Mouse (Mus musculus): ENCODE measurements at regions not wholly inside any gene's neighbourhood (a gene's known extent, or its start where the extent isn't known, plus 50 kb on each side); places are given as distances from the start of the nearest gene placed in this dataset.
"Not testable (repeated sequence)": the region's sequence is repeated elsewhere in the genome, so short reads cannot be mapped to it uniquely, and the experiment has no call there.

DNA sequence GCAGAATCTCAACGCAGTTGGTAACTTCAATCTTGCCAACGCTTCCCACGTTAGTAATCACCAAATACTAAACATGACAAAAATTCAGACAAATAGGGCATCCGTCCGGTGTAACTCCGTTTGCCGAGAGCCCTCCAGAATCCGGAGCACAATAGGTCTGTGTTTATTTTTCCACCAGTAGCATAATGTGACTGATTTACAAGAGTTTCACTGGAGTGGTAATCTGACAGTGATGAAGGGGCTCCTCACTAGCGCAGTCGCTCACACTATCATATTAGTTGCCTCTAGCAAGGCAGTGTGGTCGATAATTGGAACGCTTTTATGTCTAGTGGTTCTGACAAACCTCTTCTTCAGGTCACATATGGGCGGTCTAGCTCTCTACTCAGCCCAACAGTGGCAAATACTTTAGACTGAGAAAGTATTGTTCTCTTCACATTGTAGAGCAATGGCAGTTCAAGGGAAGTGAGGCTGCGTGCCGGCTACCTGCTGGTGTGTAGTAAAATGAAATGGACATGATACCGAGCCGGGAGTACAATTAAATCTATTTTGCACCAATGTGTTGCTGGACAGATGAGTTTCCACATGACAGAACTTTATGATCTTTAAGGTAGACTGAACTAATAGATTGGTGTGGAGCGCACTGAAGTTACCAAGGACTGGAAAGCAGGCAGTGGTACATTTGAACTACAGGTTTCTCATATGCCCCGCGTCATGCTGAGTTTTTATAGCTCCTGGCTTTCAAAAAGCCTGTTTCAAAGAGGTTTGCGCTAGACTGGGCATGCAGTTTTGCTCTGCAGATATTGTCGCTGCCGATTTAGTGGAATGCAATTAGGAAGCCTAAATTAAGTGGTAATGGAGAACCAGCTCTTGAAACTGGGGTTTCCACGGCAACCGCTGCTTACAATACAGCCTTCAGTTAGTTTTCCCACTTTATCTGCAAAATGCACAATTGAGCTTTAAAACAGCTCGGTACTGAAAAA is 155.7 kb upstream of the Pou3f3 start:
- in situ Hi-C loops (cut with MboI, MseI): loop anchor here (10.0 kb wide), 1 partner anchor 285 kb away; no protein-coding TSS in a partner anchor

DNA sequence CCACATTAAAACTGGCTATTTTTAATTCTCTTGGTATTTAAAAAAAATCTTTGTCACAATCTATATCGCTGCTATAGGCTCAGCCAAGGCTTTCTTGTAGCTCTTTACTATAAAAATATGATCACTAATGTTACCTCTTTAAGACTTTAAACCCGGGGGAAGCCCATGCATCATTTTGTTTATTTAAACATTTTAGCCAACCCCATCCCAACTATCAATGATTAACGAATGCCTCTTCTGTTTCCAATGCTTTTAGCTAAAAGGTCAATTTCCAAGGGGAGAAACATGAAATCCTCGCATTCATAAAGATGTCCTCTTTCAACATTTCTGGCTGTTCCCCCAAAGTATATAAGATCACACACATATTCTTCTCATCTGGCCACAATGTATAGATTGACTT is 153.6 kb upstream of the Pou3f3 start:
- in situ Hi-C loops (cut with MboI, MseI): loop anchor here (10.0 kb wide), 1 partner anchor 287 kb away; no protein-coding TSS in a partner anchor

- in situ Hi-C loops (cut with MboI, MseI): loop anchor here (10.0 kb wide), 1 partner anchor 288 kb away; no protein-coding TSS in a partner anchor
Measured at GRCm38 (mm10) chr1:42542846-42543549, 152.6 kb upstream of the Pou3f3 start.

- in situ Hi-C loops (cut with MboI, MseI): loop anchor here (10.0 kb wide), 1 partner anchor 292 kb away; no protein-coding TSS in a partner anchor
Measured at GRCm38 (mm10) chr1:42546879-42547278, 148.7 kb upstream of the Pou3f3 start.

GRCm38 (mm10) chr1:42557301-42557700 is 138.3 kb upstream of the Pou3f3 start:
- in situ Hi-C loops (cut with MboI, MseI): no loop called here

DNA sequence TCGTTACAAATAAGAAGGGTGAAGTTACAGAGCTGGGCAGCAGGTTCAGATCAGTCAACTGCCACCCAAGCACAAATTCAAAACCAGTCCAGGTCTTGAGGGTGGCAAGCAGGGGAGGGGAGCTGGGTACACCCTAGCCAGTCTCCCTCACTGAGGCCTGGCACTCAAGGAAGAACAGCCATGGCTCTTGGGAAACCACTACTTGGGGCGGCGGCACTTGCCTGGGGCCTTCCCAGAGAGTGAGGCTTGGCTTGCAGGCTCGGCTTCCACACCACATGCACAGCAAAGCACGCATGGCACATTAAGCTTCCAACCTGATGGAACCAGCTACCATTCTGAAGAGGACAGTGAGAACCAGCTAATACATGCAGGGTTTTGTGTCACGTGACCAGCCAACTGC is 127.9 kb upstream of the Pou3f3 start:
- in situ Hi-C loops (cut with MboI, MseI): no loop called here

- in situ Hi-C loops (cut with MboI, MseI): no loop called here
Measured at GRCm38 (mm10) chr1:42585191-42585590, 110.4 kb upstream of the Pou3f3 start.

DNA sequence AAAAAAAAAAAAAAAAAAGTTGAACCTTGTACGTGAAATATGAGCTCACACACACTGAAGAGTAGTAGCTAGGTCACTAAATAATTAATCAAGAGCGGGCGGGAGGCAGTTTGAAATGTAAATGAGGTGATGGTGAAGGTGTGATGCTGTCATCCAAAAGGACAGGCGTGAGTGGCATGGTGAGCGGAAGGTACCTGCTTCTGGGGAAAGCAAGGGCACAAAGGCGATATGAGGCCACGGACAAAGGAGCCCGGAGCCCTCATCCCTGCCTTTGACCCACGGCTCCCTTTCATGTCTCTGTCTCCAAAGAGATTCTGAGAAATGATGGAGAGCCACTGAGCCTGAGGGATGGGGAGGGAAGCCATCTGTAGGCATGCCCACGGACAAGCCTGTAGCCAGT is 107.1 kb upstream of the Pou3f3 start:
- in situ Hi-C loops (cut with MboI, MseI): no loop called here

GRCm38 (mm10) chr1:42589442-42589841 is 106.1 kb upstream of the Pou3f3 start:
- in situ Hi-C loops (cut with MboI, MseI): no loop called here

- in situ Hi-C loops (cut with MboI, MseI): no loop called here
Measured at GRCm38 (mm10) chr1:42591855-42592254, 103.7 kb upstream of the Pou3f3 start.

GRCm38 (mm10) chr1:42597065-42597464 is 98.5 kb upstream of the Pou3f3 start:
- in situ Hi-C loops (cut with MboI, MseI): no loop called here

DNA sequence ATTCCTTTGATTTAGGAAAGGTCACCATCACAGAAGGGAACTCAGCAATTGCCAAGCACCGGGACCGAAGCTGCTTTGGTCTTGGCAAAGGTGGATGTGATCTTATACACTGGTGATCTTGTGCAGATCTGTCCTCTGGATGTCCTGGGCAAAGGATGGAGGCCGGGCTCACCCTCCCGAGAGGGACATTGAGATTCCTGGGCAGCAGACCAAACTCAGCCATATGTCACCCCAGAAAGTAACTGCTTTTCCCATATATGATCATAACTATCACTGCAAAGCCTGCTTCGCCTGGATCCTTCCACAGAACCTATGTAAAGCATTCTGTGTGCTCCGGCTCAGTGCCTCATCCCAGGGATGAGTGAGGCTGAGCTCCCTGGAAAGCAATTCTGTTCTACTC is 96.3 kb upstream of the Pou3f3 start:
- in situ Hi-C loops (cut with MboI, MseI): no loop called here

DNA sequence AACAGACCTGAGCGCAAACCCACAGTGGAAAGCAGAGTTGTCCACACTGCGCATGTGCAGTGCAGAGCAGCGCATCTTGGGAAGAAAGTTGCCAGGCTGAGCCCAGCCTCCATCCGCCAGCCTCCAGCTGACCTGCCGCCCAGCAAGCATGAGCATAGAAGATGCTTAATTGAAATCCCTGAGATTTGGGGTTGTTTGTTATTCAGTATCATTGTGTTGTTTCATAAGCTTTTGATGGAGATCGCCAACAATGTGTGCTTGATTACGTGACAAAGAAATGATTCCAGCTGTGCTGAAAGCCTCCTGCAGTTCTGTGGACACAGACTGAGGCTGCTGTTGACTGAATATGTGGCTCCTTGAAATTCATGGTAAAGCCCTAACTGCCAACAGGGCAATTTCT is 89.3 kb upstream of the Pou3f3 start:
- in situ Hi-C loops (cut with MboI, MseI): no loop called here

DNA sequence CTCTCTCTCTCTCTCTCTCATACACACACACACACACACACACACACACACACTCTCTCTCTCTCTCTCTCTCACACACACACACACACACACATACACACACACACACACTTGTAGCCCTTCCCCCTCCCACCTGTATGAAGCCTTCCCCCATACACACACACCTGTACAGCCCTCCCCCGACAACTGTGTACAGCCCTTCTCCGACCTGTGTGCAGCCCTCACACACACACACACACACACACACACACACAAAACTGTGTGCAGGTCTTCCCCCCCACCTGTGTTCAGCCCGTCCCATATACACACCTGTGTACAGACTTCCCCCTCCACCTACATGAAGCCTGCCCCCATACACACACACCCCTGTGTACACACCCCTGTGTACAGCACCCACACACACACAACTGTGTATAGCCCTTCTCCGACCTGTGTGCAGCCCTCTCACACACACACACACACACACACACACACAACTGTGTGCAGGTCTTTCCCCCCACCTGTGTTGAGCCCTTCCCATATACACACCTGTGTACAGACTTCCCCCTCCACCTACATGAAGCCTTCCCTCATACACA is 88.0 kb upstream of the Pou3f3 start:
- in situ Hi-C loops (cut with MboI, MseI): not testable (repeated sequence)

GRCm38 (mm10) chr1:42623766-42624165 is 71.8 kb upstream of the Pou3f3 start:
- in situ Hi-C loops (cut with MboI, MseI): no loop called here

- in situ Hi-C loops (cut with MboI, MseI): no loop called here
Measured at GRCm38 (mm10) chr1:42628800-42629199, 66.8 kb upstream of the Pou3f3 start.

GRCm38 (mm10) chr1:42629465-42630261 is 65.9 kb upstream of the Pou3f3 start:
- in situ Hi-C loops (cut with MboI, MseI): loop anchor here (10.0 kb wide), 1 partner anchor 1815 kb away; no protein-coding TSS in a partner anchor

GRCm38 (mm10) chr1:42632286-42632685 is 63.3 kb upstream of the Pou3f3 start:
- in situ Hi-C loops (cut with MboI, MseI): loop anchor here (10.0 kb wide), 1 partner anchor 1813 kb away; no protein-coding TSS in a partner anchor

GRCm38 (mm10) chr1:42636558-42636957 is 59.0 kb upstream of the Pou3f3 start:
- in situ Hi-C loops (cut with MboI, MseI): loop anchor here (10.0 kb wide), 1 partner anchor 1808 kb away; no protein-coding TSS in a partner anchor
